Comparison of ENCODE assay signal across 21 mouse cellular contexts in genomic region chr3:121847296-121847695, GRCm38 (mm10). TPM values are rescaled to one million over a fixed set of nuclear protein-coding genes. Genes with fewer than 3 reads are reported as not detected.
DNase-seq lines count a peak whose midpoint lies in the region; ATAC-seq and TF ChIP-seq lines count a peak whose summit lies in the region.
"Had no signal": no experiment of that assay in that cellular context is flagged by ENCODE, and none has a peak within 500 bp of the region (broad histone marks: within the 10 kb centered on the region; RNA-seq: fewer than 3 reads in every experiment).

No protein-coding gene starts in this region.

- TF ChIP-seq CTCF in lung, postnatal 0 days (IDR thresholded peaks at IDR 0.05), result no peak
- TF ChIP-seq CTCF in MEL (IDR thresholded peaks at IDR 0.05 in 2 of 3, conservative IDR thresholded peaks at IDR 0.05 in 1 of 3; ENCODE audit: control insufficient read depth in 1 of 3, insufficient read depth in 1 of 3, low read depth in 2 of 3, low read length in 3 of 3, poor library complexity in 1 of 3, severe bottlenecking in 1 of 3), result no peak

- no peaks in the 10 kb centered on the region for H3K4me1 ChIP-seq in lung, postnatal 0 days (ENCODE audit: insufficient read depth, low read depth, low read length)
- H3K4me1 ChIP-seq in MEL (ENCODE audit: control insufficient read depth in 1 of 2, insufficient read depth in 2 of 2, low read length in 2 of 2), result peaks cover 10 to 23% of the 10 kb centered on the region in 2 experiments
- H3K4me1 ChIP-seq: embryonic facial prominence, embryonic 12.5 days; forebrain, embryonic 12.5 days; heart, embryonic 15.5 days; hindbrain, embryonic 15.5 days had no signal

- H3K27ac ChIP-seq in lung, postnatal 0 days (ENCODE audit: low read length), result no peak overlapping the region
- peak overlapping the region; percentile 63 for H3K27ac ChIP-seq in MEL (ENCODE audit: control insufficient read depth, low read depth, low read length)
- H3K27ac ChIP-seq: embryonic facial prominence, embryonic 12.5 days; forebrain, embryonic 12.5 days; heart, adult 2 months; heart, embryonic 15.5 days; hindbrain, embryonic 15.5 days had no signal

- no peak overlapping the region for H3K9ac ChIP-seq in lung, postnatal 0 days (replicated peaks; ENCODE audit: low read depth)
- no peak overlapping the region for H3K9ac ChIP-seq in MEL (ENCODE audit: control insufficient read depth, low read depth, low read length, poor library complexity, severe bottlenecking)
- H3K9ac ChIP-seq: embryonic facial prominence, embryonic 12.5 days; forebrain, embryonic 12.5 days; forebrain, postnatal 0 days; heart, embryonic 15.5 days; hindbrain, embryonic 15.5 days had no signal

- no peak for DNase-seq in lung, postnatal 0 days (ENCODE audit: low spot score)
- DNase-seq in lung, postnatal 4 days, result no peak
- peak; percentile 54 for DNase-seq in MEL (ENCODE audit: low read depth, low spot score)
- DNase-seq in fat pad, adult 2 months (ENCODE audit: extremely low read depth, low read depth, low spot score), result peak; percentile 99
- no peak for DNase-seq in frontal cortex, postnatal 36 days (ENCODE audit: low spot score in 2 of 2)
- no peak for DNase-seq in left cerebral cortex, adult 9 months (ENCODE audit: low spot score in 2 of 2)
- DNase-seq: adrenal gland, postnatal 10 days; B cell, adult 2 months; cerebellum, adult 11-12 months; cerebellum, adult 9-10 months; cerebellum, postnatal 25 days; forebrain, postnatal 0 days; gastrocnemius, postnatal 36 days; heart, adult 2 months had no signal

- peak; percentile 73 for TF ChIP-seq EP300 in lung, postnatal 0 days (IDR thresholded peaks at IDR 0.05)
- TF ChIP-seq EP300 in MEL (IDR thresholded peaks at IDR 0.05; ENCODE audit: low read depth in 1 of 2, low read length in 2 of 2), result no peak

- no peak overlapping the region for H3K4me3 ChIP-seq in lung, postnatal 0 days (ENCODE audit: low read depth, low read length)
- no peak overlapping the region for H3K4me3 ChIP-seq in MEL (ENCODE audit: control insufficient read depth in 1 of 2, insufficient read depth in 1 of 2, low read depth in 2 of 2, low read length in 2 of 2)
- H3K4me3 ChIP-seq: embryonic facial prominence, embryonic 12.5 days; forebrain, embryonic 12.5 days; heart, adult 2 months; heart, embryonic 15.5 days; hindbrain, embryonic 15.5 days had no signal

- H3K79me2 ChIP-seq in MEL (ENCODE audit: control insufficient read depth, insufficient read depth, low read length, poor library complexity), result no peaks in the 10 kb centered on the region

- no peaks in the 10 kb centered on the region for H3K9me3 ChIP-seq in lung, postnatal 0 days (ENCODE audit: low read length)
- no peaks in the 10 kb centered on the region for H3K9me3 ChIP-seq in MEL (replicated peaks; ENCODE audit: insufficient read depth, low read length)
- H3K9me3 ChIP-seq: embryonic facial prominence, embryonic 12.5 days; forebrain, embryonic 12.5 days; G1E; heart, embryonic 15.5 days; hindbrain, embryonic 15.5 days had no signal

- no peak for ATAC-seq in lung, postnatal 0 days
- ATAC-seq: CD4-positive, CD25-positive, alpha-beta regulatory T cell, adult 4 months; forebrain, postnatal 0 days had no signal

- no peak for TF ChIP-seq POLR2A in MEL (IDR thresholded peaks at IDR 0.05; ENCODE audit: control insufficient read depth in 1 of 2, insufficient read depth in 1 of 2, low read depth in 1 of 2, low read length in 2 of 2, poor library complexity in 1 of 2)

- H3K36me3 ChIP-seq in lung, postnatal 0 days (ENCODE audit: insufficient read depth, low read length), result no peaks in the 10 kb centered on the region
- H3K36me3 ChIP-seq in MEL (ENCODE audit: control insufficient read depth in 1 of 2, insufficient read depth in 2 of 2, low read length in 2 of 2), result peaks cover 0 to 12% of the 10 kb centered on the region in 2 experiments; a peak in 2 of 4 replicates
- H3K36me3 ChIP-seq: embryonic facial prominence, embryonic 12.5 days; forebrain, embryonic 12.5 days; G1E; heart, embryonic 15.5 days; hindbrain, embryonic 15.5 days had no signal

- no peaks in the 10 kb centered on the region for H3K27me3 ChIP-seq in lung, postnatal 0 days (replicated peaks; ENCODE audit: insufficient read depth, low read length)
- H3K27me3 ChIP-seq in MEL (ENCODE audit: control insufficient read depth in 1 of 2, insufficient read depth in 2 of 2, low read length in 2 of 2), result no peaks in the 10 kb centered on the region
- H3K27me3 ChIP-seq: embryonic facial prominence, embryonic 12.5 days; forebrain, embryonic 12.5 days; heart, embryonic 15.5 days; hindbrain, embryonic 15.5 days had no signal

- no peak for TF ChIP-seq RAD21 in MEL (IDR thresholded peaks at IDR 0.05; ENCODE audit: low read depth, low read length)

- H3K4me2 ChIP-seq in lung, postnatal 0 days (replicated peaks; ENCODE audit: low read depth, low read length), result no peak overlapping the region
- H3K4me2 ChIP-seq: embryonic facial prominence, embryonic 12.5 days; forebrain, embryonic 12.5 days; heart, embryonic 11.5 days; heart, embryonic 15.5 days; hindbrain, embryonic 15.5 days had no signal

TF ChIP-seq in MEL, 35 proteins besides CTCF, POLR2A, EP300 and RAD21:
- TF ChIP-seq NRF1 (IDR thresholded peaks at IDR 0.05; ENCODE audit: insufficient read depth, low read depth, low read length, poor library complexity, severe bottlenecking) (no peak), RCOR1 (IDR thresholded peaks at IDR 0.05; ENCODE audit: low read depth, low read length) (no peak), ZC3H11A (IDR thresholded peaks at IDR 0.05; ENCODE audit: low read depth, low read length) (no peak), BHLHE40 (IDR thresholded peaks at IDR 0.05; ENCODE audit: borderline replicate concordance, low read depth, low read length) (no peak), MYC (IDR thresholded peaks at IDR 0.05; ENCODE audit: low read depth, low read length) (no peak), ZKSCAN1 (IDR thresholded peaks at IDR 0.05; ENCODE audit: low read depth, low read length) (no peak), MAX (IDR thresholded peaks at IDR 0.05; ENCODE audit: low read length) (no peak), CHD1 (IDR thresholded peaks at IDR 0.05; ENCODE audit: low read depth, low read length) (no peak), ZNF384 (IDR thresholded peaks at IDR 0.05; ENCODE audit: low read depth, low read length) (no peak), MXI1 (IDR thresholded peaks at IDR 0.05; ENCODE audit: low read depth, low read length) (no peak), KAT2A (conservative IDR thresholded peaks at IDR 0.05; ENCODE audit: low read depth, low read length) (no peak), ELF1 (IDR thresholded peaks at IDR 0.05; ENCODE audit: low read depth, low read length) (no peak), JUND (IDR thresholded peaks at IDR 0.05; ENCODE audit: low read depth, low read length) (no peak), GABPA (IDR thresholded peaks at IDR 0.05; ENCODE audit: low read depth, low read length) (no peak), POLR2AphosphoS5 (IDR thresholded peaks at IDR 0.05; ENCODE audit: borderline replicate concordance, low read depth, low read length) (no peak)

RNA-seq across cellular contexts. Expression of gene Abcd3, which starts 32.2 kb away (rescaled TPM):
- polyA plus RNA-seq in lung, postnatal 0 days (2015; fragmentation: Nextera tagmentation; extraction: Ambion mirVana), result 94.1 and 100 TPM in 2 replicates
- 14.8 and 22.2 TPM in 2 replicates for total RNA-seq in MEL (2012; rRNA removed)
- polyA plus RNA-seq in MEL (2012; ENCODE audit: insufficient read depth in 1 of 2, insufficient read length in 2 of 2, low read depth in 1 of 2, low replicate concordance in 2 of 2, missing spikeins in 1 of 2), result 10 to 100 TPM; 29.9 to 61.4 TPM

Comparison
In these comparisons a context has a peak if more than half of its experiments do, and no peak if none do; other contexts are left out.
1. DNase-seq: peak in MEL (single experiment) and fat pad, adult 2 months (single experiment); none in lung, postnatal 0 days (single experiment), lung, postnatal 4 days (0 of 2), frontal cortex, postnatal 36 days (0 of 2) and left cerebral cortex, adult 9 months (0 of 2).